Mouse (Mus musculus): ENCODE results near the gene Hoxd8. TPM values are rescaled to one million over a fixed set of nuclear protein-coding genes. Genes with fewer than 3 reads are reported as not detected.

Gene Hoxd8
- polyA plus RNA-seq, 1 experiment from 2014 or later, result 45.6 TPM

GRCm38 (mm10) chr2:74669230-74669578 is 35.2 kb upstream of the Hoxd8 start:
- 3% methylated on average over 3 of the region's 3 CpGs for WGBS
- no peak for ATAC-seq (ENCODE audit: low FRiP score, low TSS enrichment)
- H3K27ac ChIP-seq (ENCODE audit: low read length), result no peak overlapping the region
- H3K4me3 ChIP-seq (ENCODE audit: low read length), result no peak overlapping the region
- H3K36me3 ChIP-seq (ENCODE audit: insufficient read depth, low read length), result no peaks in the 10 kb centered on the region
- H3K4me2 ChIP-seq (replicated peaks; ENCODE audit: low read depth, low read length), result no peak overlapping the region
- peaks cover 24% of the 10 kb centered on the region for H3K4me1 ChIP-seq (ENCODE audit: insufficient read depth, low read length)
- H3K9ac ChIP-seq (replicated peaks; ENCODE audit: low read length), result no peak overlapping the region
- peaks cover 92% of the 10 kb centered on the region for H3K27me3 ChIP-seq (ENCODE audit: insufficient read depth, low read length)
- no peaks in the 10 kb centered on the region for H3K9me3 ChIP-seq (ENCODE audit: low read length)

- no peak overlapping the region for H3K27ac ChIP-seq (ENCODE audit: low read length)
- H3K27me3 ChIP-seq (ENCODE audit: insufficient read depth, low read length), result peaks cover 90% of the 10 kb centered on the region
- peaks cover 24% of the 10 kb centered on the region for H3K4me1 ChIP-seq (ENCODE audit: insufficient read depth, low read length)
- H3K4me3 ChIP-seq (ENCODE audit: low read length), result no peak overlapping the region
- 5% methylated on average over 14 of the region's 14 CpGs for WGBS
- no peak overlapping the region for H3K9ac ChIP-seq (replicated peaks; ENCODE audit: low read length)
- H3K4me2 ChIP-seq (replicated peaks; ENCODE audit: low read depth, low read length), result no peak overlapping the region
- no peak for ATAC-seq (ENCODE audit: low FRiP score, low TSS enrichment)
- no peaks in the 10 kb centered on the region for H3K9me3 ChIP-seq (ENCODE audit: low read length)
- H3K36me3 ChIP-seq (ENCODE audit: insufficient read depth, low read length), result no peaks in the 10 kb centered on the region
Measured at GRCm38 (mm10) chr2:74669650-74670235, 34.7 kb upstream of the Hoxd8 start.

GRCm38 (mm10) chr2:74670632-74671188 is 33.7 kb upstream of the Hoxd8 start:
- no peak overlapping the region for H3K4me3 ChIP-seq (ENCODE audit: low read length)
- H3K9me3 ChIP-seq (ENCODE audit: low read length), result no peaks in the 10 kb centered on the region
- WGBS, result 11% methylated on average over 3 of the region's 3 CpGs
- H3K36me3 ChIP-seq (ENCODE audit: insufficient read depth, low read length), result no peaks in the 10 kb centered on the region
- H3K9ac ChIP-seq (replicated peaks; ENCODE audit: low read length), result no peak overlapping the region
- no peak overlapping the region for H3K27ac ChIP-seq (ENCODE audit: low read length)
- H3K4me2 ChIP-seq (replicated peaks; ENCODE audit: low read depth, low read length), result no peak overlapping the region
- H3K4me1 ChIP-seq (ENCODE audit: insufficient read depth, low read length), result peaks cover 31% of the 10 kb centered on the region
- no peak for ATAC-seq (ENCODE audit: low FRiP score, low TSS enrichment)
- H3K27me3 ChIP-seq (ENCODE audit: insufficient read depth, low read length), result peaks cover 91% of the 10 kb centered on the region

- peaks cover 92% of the 10 kb centered on the region for H3K27me3 ChIP-seq (ENCODE audit: insufficient read depth, low read length)
- no peak overlapping the region for H3K4me3 ChIP-seq (ENCODE audit: low read length)
- no peak overlapping the region for H3K9ac ChIP-seq (replicated peaks; ENCODE audit: low read length)
- no peaks in the 10 kb centered on the region for H3K36me3 ChIP-seq (ENCODE audit: insufficient read depth, low read length)
- no peaks in the 10 kb centered on the region for H3K9me3 ChIP-seq (ENCODE audit: low read length)
- ATAC-seq (ENCODE audit: low FRiP score, low TSS enrichment), result no peak
- H3K27ac ChIP-seq (ENCODE audit: low read length), result no peak overlapping the region
- H3K4me1 ChIP-seq (ENCODE audit: insufficient read depth, low read length), result peaks cover 42% of the 10 kb centered on the region
- 42% methylated on average over 5 of the region's 5 CpGs for WGBS
- H3K4me2 ChIP-seq (replicated peaks; ENCODE audit: low read depth, low read length), result no peak overlapping the region
Measured at GRCm38 (mm10) chr2:74671847-74672246, 32.6 kb upstream of the Hoxd8 start.

- Histone ChIP-seq H3K4me2 (replicated peaks; ENCODE audit: low read depth, low read length) (peak overlapping the region; percentile 63), H3K4me3 (ENCODE audit: low read length) (peak overlapping the region; percentile 37), H3K27me3 (ENCODE audit: insufficient read depth, low read length) (peaks cover 85% of the 10 kb centered on the region), H3K27ac (ENCODE audit: low read length) (no peak overlapping the region), H3K36me3 (ENCODE audit: insufficient read depth, low read length) (no peaks in the 10 kb centered on the region), H3K9me3 (ENCODE audit: low read length) (no peaks in the 10 kb centered on the region), H3K4me1 (ENCODE audit: insufficient read depth, low read length) (peaks cover 50% of the 10 kb centered on the region), H3K9ac (replicated peaks; ENCODE audit: low read length) (no peak overlapping the region)
- 7% methylated on average over 39 of the region's 40 CpGs for WGBS
- peak; percentile 36; the same call in 1 of the 2 replicates for ATAC-seq (ENCODE audit: low FRiP score, low TSS enrichment)
Measured at GRCm38 (mm10) chr2:74672481-74673362, 31.7 kb upstream of the Hoxd8 start.

- no peaks in the 10 kb centered on the region for H3K9me3 ChIP-seq (ENCODE audit: low read length)
- H3K4me2 ChIP-seq (replicated peaks; ENCODE audit: low read depth, low read length), result peak overlapping the region; percentile 29; the same call in 1 of the 2 replicates
- H3K36me3 ChIP-seq (ENCODE audit: insufficient read depth, low read length), result no peaks in the 10 kb centered on the region
- peaks cover 73% of the 10 kb centered on the region for H3K27me3 ChIP-seq (ENCODE audit: insufficient read depth, low read length)
- H3K9ac ChIP-seq (replicated peaks; ENCODE audit: low read length), result no peak overlapping the region; the same call in 1 of the 2 replicates
- H3K27ac ChIP-seq (ENCODE audit: low read length), result no peak overlapping the region
- no peak overlapping the region for H3K4me3 ChIP-seq (ENCODE audit: low read length)
- ATAC-seq (ENCODE audit: low FRiP score, low TSS enrichment), result no peak
- peaks cover 55% of the 10 kb centered on the region for H3K4me1 ChIP-seq (ENCODE audit: insufficient read depth, low read length)
- WGBS, result 14% methylated on average over 24 of the region's 24 CpGs
Measured at GRCm38 (mm10) chr2:74673835-74674425, 30.5 kb upstream of the Hoxd8 start.

GRCm38 (mm10) chr2:74674881-74675665 is 29.3 kb upstream of the Hoxd8 start, which contains the start of gene Hoxd12:
Hoxd12 (plus strand) TSS chr2:74675013.
- Histone ChIP-seq H3K36me3 (ENCODE audit: insufficient read depth, low read length) (no peaks in the 10 kb centered on the region), H3K4me1 (ENCODE audit: insufficient read depth, low read length) (peaks cover 56% of the 10 kb centered on the region), H3K27ac (ENCODE audit: low read length) (peak within 1 kb of the TSS; percentile 61), H3K4me2 (replicated peaks; ENCODE audit: low read depth, low read length) (peak within 1 kb of the TSS; percentile 51), H3K27me3 (ENCODE audit: insufficient read depth, low read length) (peaks cover 64% of the 10 kb centered on the region), H3K4me3 (ENCODE audit: low read length) (peak within 1 kb of the TSS; percentile 28), H3K9ac (replicated peaks; ENCODE audit: low read length) (peak within 1 kb of the TSS; percentile 58), H3K9me3 (ENCODE audit: low read length) (no peaks in the 10 kb centered on the region)
- 0 out of 2 replicates have a peak, but pooled peaks have one; percentile 24 for ATAC-seq (ENCODE audit: low FRiP score, low TSS enrichment)
- WGBS, result 6% methylated on average over 47 of the region's 47 CpGs

GRCm38 (mm10) chr2:74675666-74676282 is 28.6 kb upstream of the Hoxd8 start:
- ATAC-seq (ENCODE audit: low FRiP score, low TSS enrichment), result 0 out of 2 replicates have a peak, but pooled peaks have one; percentile 0
- Histone ChIP-seq H3K27me3 (ENCODE audit: insufficient read depth, low read length) (peaks cover 66% of the 10 kb centered on the region), H3K9me3 (ENCODE audit: low read length) (no peaks in the 10 kb centered on the region), H3K4me1 (ENCODE audit: insufficient read depth, low read length) (peaks cover 56% of the 10 kb centered on the region), H3K9ac (replicated peaks; ENCODE audit: low read length) (peak overlapping the region; percentile 58), H3K4me3 (ENCODE audit: low read length) (peak overlapping the region; percentile 28), H3K36me3 (ENCODE audit: insufficient read depth, low read length) (no peaks in the 10 kb centered on the region), H3K27ac (ENCODE audit: low read length) (peak overlapping the region; percentile 61), H3K4me2 (replicated peaks; ENCODE audit: low read depth, low read length) (peak overlapping the region; percentile 51)
- 24% methylated on average over 24 of the region's 24 CpGs for WGBS

Data from kidney, embryonic 16.5 days (tissue).